Mouse (Mus musculus): ENCODE data around the gene Stac. TPM values are rescaled to one million over a fixed set of nuclear protein-coding genes. Genes with fewer than 3 reads are reported as not detected.

The Stac gene
- polyA plus RNA-seq, 1 experiment: 1.3 TPM

- TF ChIP-seq POLR2A (IDR thresholded peaks at IDR 0.05; ENCODE audit: low read depth, low read length) (no peak), CTCF (IDR thresholded peaks at IDR 0.05; ENCODE audit: borderline replicate concordance, insufficient read depth, low read length) (no peak)
- no peaks in the 10 kb centered on the region for H3K4me1 ChIP-seq (ENCODE audit: control insufficient read depth, insufficient read depth, low read length)
These were observed 155.3 kb downstream of the Stac start for GRCm38 (mm10) chr9:111534744-111535423.

DNA sequence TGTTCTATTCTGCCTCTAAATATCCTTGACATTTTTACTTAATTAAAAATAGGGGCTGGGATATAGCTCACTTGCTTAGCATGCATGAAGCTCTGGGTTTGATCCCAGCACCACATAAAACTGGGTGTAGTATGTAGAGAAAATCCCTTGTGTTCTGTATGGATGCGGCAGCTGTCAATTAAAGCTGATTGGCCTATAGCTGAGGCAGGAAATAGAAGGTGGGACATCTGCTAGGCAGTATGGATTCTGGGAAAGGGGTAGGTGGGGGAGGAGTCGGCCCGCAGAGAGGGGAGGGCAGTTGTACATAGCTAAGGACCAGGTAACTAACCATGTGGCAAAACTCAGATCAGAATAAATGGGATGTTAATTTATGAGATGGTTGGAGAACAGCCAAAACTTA, 166.3 kb downstream of the Stac start:
- Histone ChIP-seq H3K4me1 (ENCODE audit: control insufficient read depth, insufficient read depth, low read length) (no peaks in the 10 kb centered on the region), H3K4me3 (ENCODE audit: insufficient read depth, low read length) (no peak overlapping the region)
- TF ChIP-seq CTCF (IDR thresholded peaks at IDR 0.05; ENCODE audit: borderline replicate concordance, insufficient read depth, low read length) (no peak), POLR2A (IDR thresholded peaks at IDR 0.05; ENCODE audit: low read depth, low read length) (no peak)

More at GRCm38 (mm10) chr9:111534744-111535423, 155.3 kb downstream of the Stac start:
- no peak overlapping the region for H3K27ac ChIP-seq (ENCODE audit: insufficient read depth, low read length)
- H3K4me3 ChIP-seq (ENCODE audit: insufficient read depth, low read length): no peak overlapping the region

GRCm38 (mm10) chr9:111523111-111523510, 167.0 kb downstream of the Stac start:
- no peak overlapping the region for H3K4me3 ChIP-seq (ENCODE audit: insufficient read depth, low read length)
- TF ChIP-seq CTCF (IDR thresholded peaks at IDR 0.05; ENCODE audit: borderline replicate concordance, insufficient read depth, low read length) (no peak), POLR2A (IDR thresholded peaks at IDR 0.05; ENCODE audit: low read depth, low read length) (no peak)
- no peak overlapping the region for H3K27ac ChIP-seq (ENCODE audit: insufficient read depth, low read length)
- H3K4me1 ChIP-seq (ENCODE audit: control insufficient read depth, insufficient read depth, low read length): no peaks in the 10 kb centered on the region

More for the DNA sequence above, 166.3 kb downstream of the Stac start:
- no peak overlapping the region for H3K27ac ChIP-seq (ENCODE audit: insufficient read depth, low read length)

- Histone ChIP-seq H3K4me3 (ENCODE audit: insufficient read depth, low read length) (no peak overlapping the region), H3K27ac (ENCODE audit: insufficient read depth, low read length) (no peak overlapping the region), H3K4me1 (ENCODE audit: control insufficient read depth, insufficient read depth, low read length) (no peaks in the 10 kb centered on the region)
- no peak for TF ChIP-seq CTCF (IDR thresholded peaks at IDR 0.05; ENCODE audit: borderline replicate concordance, insufficient read depth, low read length)
These were observed 167.9 kb downstream of the Stac start for GRCm38 (mm10) chr9:111522226-111522625.

GRCm38 (mm10) chr9:111515536-111515935, 174.6 kb downstream of the Stac start:
- Histone ChIP-seq H3K4me3 (ENCODE audit: insufficient read depth, low read length) (no peak overlapping the region), H3K4me1 (ENCODE audit: control insufficient read depth, insufficient read depth, low read length) (no peaks in the 10 kb centered on the region), H3K27ac (ENCODE audit: insufficient read depth, low read length) (no peak overlapping the region)
- TF ChIP-seq CTCF (IDR thresholded peaks at IDR 0.05; ENCODE audit: borderline replicate concordance, insufficient read depth, low read length) (no peak), POLR2A (IDR thresholded peaks at IDR 0.05; ENCODE audit: low read depth, low read length) (no peak)

- Histone ChIP-seq H3K4me3 (ENCODE audit: insufficient read depth, low read length) (no peak overlapping the region), H3K4me1 (ENCODE audit: control insufficient read depth, insufficient read depth, low read length) (no peaks in the 10 kb centered on the region), H3K27ac (ENCODE audit: insufficient read depth, low read length) (no peak overlapping the region)
- no peak for TF ChIP-seq CTCF (IDR thresholded peaks at IDR 0.05; ENCODE audit: borderline replicate concordance, insufficient read depth, low read length)
- no peak for TF ChIP-seq POLR2A (IDR thresholded peaks at IDR 0.05; ENCODE audit: low read depth, low read length)
These were observed 175.3 kb downstream of the Stac start for GRCm38 (mm10) chr9:111514586-111515473.
